Mouse (Mus musculus) midbrain, postnatal 0 days (tissue): ENCODE data around the gene Gm17571. TPM values are rescaled to one million over a fixed set of nuclear protein-coding genes. Genes with fewer than 3 reads are reported as not detected.

Source experiments
- ATAC-seq: fragments of 200-750 bp; cut with Nextera tagmentation; 2 replicates; pipeline ENCODE4 v1.8.0; 2017; ENCODE audit warnings: moderate number of reproducible peaks, mild to moderate bottlenecking, moderate TSS enrichment, moderate library complexity; ENCODE audit not compliant: low FRiP score
- DNase-seq: peaks from one replicate; pipeline ENCODE4 v3.0.0-alpha.2; 2015; ENCODE audit warnings: low spot score
- H3K27ac ChIP-seq: fragments of 300-500 bp; sonication (generic); 2 replicates; pipeline ENCODE4 v1.5.1; 2014; ENCODE audit warnings: low read depth, mild to moderate bottlenecking, low read length, mixed read lengths
- H3K27me3 ChIP-seq: fragments of 300-500 bp; sonication (generic); 2 replicates; pipeline ENCODE4 v1.6.1; 2014; ENCODE audit warnings: low read length, control low read depth, mixed read lengths; ENCODE audit not compliant: insufficient read depth
- H3K36me3 ChIP-seq: fragments of 300-500 bp; sonication (generic); 2 replicates; pipeline ENCODE4 v1.6.1; 2014; ENCODE audit warnings: low read length, control low read depth, mixed read lengths; ENCODE audit not compliant: insufficient read depth
- H3K4me1 ChIP-seq: fragments of 300-500 bp; sonication (generic); 2 replicates; pipeline ENCODE4 v1.6.1; 2014; ENCODE audit warnings: mild to moderate bottlenecking, control low read depth, antibody characterized with exemption, low read length, mixed read lengths; ENCODE audit not compliant: insufficient read depth
- H3K4me2 ChIP-seq: fragments of 300-500 bp; sonication (generic); 2 replicates; pipeline ENCODE4 v1.6.1; 2014; ENCODE audit warnings: low read depth, mild to moderate bottlenecking, low read length, mixed read lengths; ENCODE audit not compliant: poor library complexity, severe bottlenecking
- H3K4me3 ChIP-seq: fragments of 300-500 bp; sonication (generic); 2 replicates; pipeline ENCODE4 v1.5.1; 2014; ENCODE audit warnings: low read depth, mild to moderate bottlenecking, low read length, moderate library complexity
- H3K9ac ChIP-seq: fragments of 300-500 bp; sonication (generic); replicated peaks from 2 replicates; pipeline ENCODE4 v1.6.1; 2014; ENCODE audit warnings: mild to moderate bottlenecking, low read length, moderate library complexity, mixed read lengths; ENCODE audit not compliant: poor library complexity, severe bottlenecking
- H3K9me3 ChIP-seq: fragments of 300-500 bp; sonication (generic); 2 replicates; pipeline ENCODE4 v1.6.1; 2016; ENCODE audit warnings: low read length, control low read depth
- CTCF ChIP-seq: IDR thresholded peaks from 2 replicates; pipeline ENCODE4 v1.5.1; 2016; ENCODE audit warnings: antibody characterized with exemption, mild to moderate bottlenecking
- WGBS: fragments of 180-500 bp; shearing (Covaris S2); extraction: QIAGEN DNeasy Blood & Tissue Kit; methylation state at CpG from one replicate; pipeline ENCODE4 v1.1.7; 2014; 5-methylcytosine and 5-hydroxymethylcytosine counted together
- polyA plus RNA-seq: library from polyadenylated mRNA; unstranded; fragments of >200 nt; fragmentation: Nextera tagmentation; extraction: Ambion mirVana; gene quantifications from 2 replicates; pipeline ENCODE4 v1.2.1, GENCODE M21; 2015
- total RNA-seq: library from RNA; depleted of rRNA; stranded (reverse); fragments of >200 nt; gene quantifications from 2 replicates; pipeline ENCODE4 v1.2.3, GENCODE M21; 2014

Gene Gm17571
- total and polyA plus RNA-seq, 2 experiments from 2014 or later, result not detected

- no peak overlapping the region for H3K4me2 ChIP-seq
- H3K4me3 ChIP-seq, result no peak overlapping the region
- ATAC-seq (no peak), DNase-seq (no peak)
- no peaks in the 10 kb centered on the region for H3K27me3 ChIP-seq
- 59% methylated on average over 7 of the region's 7 CpGs for WGBS
- H3K9ac ChIP-seq, result no peak overlapping the region
- H3K27ac ChIP-seq, result no peak overlapping the region
- no peaks in the 10 kb centered on the region for H3K9me3 ChIP-seq
- no peak for TF ChIP-seq CTCF
- no peaks in the 10 kb centered on the region for H3K4me1 ChIP-seq
- no peaks in the 10 kb centered on the region for H3K36me3 ChIP-seq
Measured at GRCm38 (mm10) chr9:13470013-13470412, 23.5 kb upstream of the Gm17571 start.

- Histone ChIP-seq H3K27ac (no peak overlapping the region), H3K9me3 (no peaks in the 10 kb centered on the region), H3K4me3 (no peak overlapping the region), H3K4me2 (no peak overlapping the region), H3K4me1 (no peaks in the 10 kb centered on the region), H3K9ac (no peak overlapping the region), H3K36me3 (no peaks in the 10 kb centered on the region), H3K27me3 (no peaks in the 10 kb centered on the region)
- ATAC-seq, result no peak
- peak; percentile 7; the same call in 1 of the 2 replicates for TF ChIP-seq CTCF
- WGBS, result 76% methylated on average over 6 of the region's 6 CpGs
- DNase-seq, result no peak
Measured at GRCm38 (mm10) chr9:13468778-13469177, 22.2 kb upstream of the Gm17571 start.

GRCm38 (mm10) chr9:13467745-13468144 lies 21.2 kb upstream of the Gm17571 start:
- Histone ChIP-seq H3K4me1 (no peaks in the 10 kb centered on the region), H3K27me3 (no peaks in the 10 kb centered on the region), H3K4me2 (no peak overlapping the region), H3K27ac (no peak overlapping the region), H3K9ac (no peak overlapping the region), H3K4me3 (no peak overlapping the region), H3K9me3 (no peaks in the 10 kb centered on the region), H3K36me3 (no peaks in the 10 kb centered on the region)
- ATAC-seq, result no peak
- TF ChIP-seq CTCF, result no peak
- no peak for DNase-seq
- WGBS, result 60% methylated on average over 7 of the region's 7 CpGs

GRCm38 (mm10) chr9:13466816-13467215 lies 20.3 kb upstream of the Gm17571 start:
- ATAC-seq (no peak), DNase-seq (no peak)
- Histone ChIP-seq H3K9ac (no peak overlapping the region), H3K4me1 (no peaks in the 10 kb centered on the region), H3K4me3 (no peak overlapping the region), H3K27me3 (no peaks in the 10 kb centered on the region), H3K27ac (no peak overlapping the region), H3K9me3 (no peaks in the 10 kb centered on the region), H3K4me2 (no peak overlapping the region), H3K36me3 (no peaks in the 10 kb centered on the region)
- no peak for TF ChIP-seq CTCF
- 84% methylated on average over 10 of the region's 10 CpGs for WGBS

- no peaks in the 10 kb centered on the region for H3K36me3 ChIP-seq
- H3K4me2 ChIP-seq, result no peak overlapping the region
- no peaks in the 10 kb centered on the region for H3K4me1 ChIP-seq
- TF ChIP-seq CTCF, result no peak
- H3K4me3 ChIP-seq, result no peak overlapping the region
- no peaks in the 10 kb centered on the region for H3K27me3 ChIP-seq
- no peak overlapping the region for H3K27ac ChIP-seq
- H3K9ac ChIP-seq, result no peak overlapping the region
- WGBS, result 90% methylated on average over 4 of the region's 4 CpGs
- ATAC-seq (no peak), DNase-seq (no peak)
- H3K9me3 ChIP-seq, result no peaks in the 10 kb centered on the region
Measured at GRCm38 (mm10) chr9:13466351-13466750, 19.8 kb upstream of the Gm17571 start.

- Histone ChIP-seq H3K4me2 (no peak overlapping the region), H3K27ac (no peak overlapping the region), H3K4me3 (no peak overlapping the region), H3K27me3 (no peaks in the 10 kb centered on the region), H3K9ac (no peak overlapping the region), H3K9me3 (no peaks in the 10 kb centered on the region), H3K4me1 (no peaks in the 10 kb centered on the region), H3K36me3 (no peaks in the 10 kb centered on the region)
- DNase-seq (no peak), ATAC-seq (no peak)
- TF ChIP-seq CTCF, result no peak
- 88% methylated on average over 4 of the region's 4 CpGs for WGBS
Measured at GRCm38 (mm10) chr9:13465358-13466020, 18.9 kb upstream of the Gm17571 start.
